Mouse (Mus musculus): Measurements from ENCODE around the gene Il24. TPM values are rescaled to one million over a fixed set of nuclear protein-coding genes. Genes with fewer than 3 reads are reported as not detected.

Il24 gene
- polyA plus RNA-seq (2017; shearing (Covaris generic)): not detected

DNA sequence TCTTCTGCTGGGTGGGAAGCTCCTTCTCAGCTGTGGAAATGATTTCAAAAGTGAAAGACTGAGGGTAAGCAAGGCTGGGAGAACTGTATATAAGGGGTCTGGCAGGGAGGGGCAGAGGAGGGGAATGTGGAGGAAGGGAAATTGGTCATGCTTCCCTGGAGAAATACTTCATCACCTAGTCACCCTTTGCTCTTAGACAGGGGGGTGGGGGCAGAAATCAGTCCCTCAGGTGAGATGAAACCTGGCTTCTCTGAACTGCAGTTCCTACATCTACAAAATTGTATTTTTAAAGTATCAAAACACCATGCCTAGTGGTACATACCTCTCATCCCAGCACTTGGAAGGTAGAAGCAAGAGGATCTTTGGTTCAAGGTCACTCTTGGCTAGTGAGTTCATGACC, at the start of gene Il24:
TSS of gene Il24 (minus strand) at position 101 of the 400 bp plus-strand sequence.

DNA sequence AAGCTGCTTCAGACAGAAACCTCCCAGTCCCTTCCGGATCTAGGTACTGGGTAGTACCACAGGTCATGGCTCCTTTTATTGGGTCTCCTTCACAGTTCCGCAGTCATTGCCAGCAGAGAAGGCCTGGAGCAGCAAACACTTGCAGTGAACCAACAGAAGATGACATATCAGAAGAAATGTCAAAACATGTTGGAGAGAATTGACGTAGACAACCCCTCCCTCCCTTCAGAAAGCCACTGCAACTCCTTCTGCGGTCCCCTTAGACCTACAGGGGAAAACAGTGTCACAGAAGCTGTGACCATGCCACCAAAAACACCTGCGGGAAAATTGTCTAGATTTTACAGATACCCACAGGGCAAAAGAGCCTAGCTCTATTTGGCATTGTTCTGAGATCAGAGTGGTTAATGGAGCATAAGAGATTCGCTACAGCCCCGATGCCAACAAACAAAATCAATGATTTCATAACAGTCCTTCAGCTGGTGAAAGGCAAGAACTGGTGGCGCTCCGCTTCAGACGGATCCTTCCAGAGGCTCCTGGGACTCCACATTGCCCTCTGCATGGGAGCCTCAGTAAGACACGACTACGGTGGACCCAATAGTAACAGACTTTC, 24.3 kb upstream of the Il24 start, which contains the start of gene Il20:
TSS of gene Il20 (minus strand) at position 51 of the 610 bp plus-strand sequence.

GRCm38 (mm10) chr1:130865541-130866221, 21.6 kb downstream of the Il24 start, which contains the start of gene Fcmr:
TSS of gene Fcmr (plus strand) at chr1:130865669.

Other genes starting within 250 kb of the Il24 start
- under 1 TPM in 1 of 2 experiments, not detected in 1; 0.34 TPM for gene C4bp, start 225.8 kb downstream of the Il24 start, polyA plus RNA-seq (2017; shearing (Covaris generic))
- gene Gm29427, start 171.7 kb downstream of the Il24 start, polyA plus RNA-seq (2017; shearing (Covaris generic)): not detected
- gene Yod1, start 170.1 kb downstream of the Il24 start, polyA plus RNA-seq (2017; shearing (Covaris generic)): 1 to 10 TPM; 5.3 to 5.8 TPM
- gene Pfkfb2, start 158.2 kb downstream of the Il24 start, polyA plus RNA-seq (2017; shearing (Covaris generic)): 1 to 10 TPM; 2.3 TPM
- under 1 TPM; 0.51 to 0.92 TPM for gene AA986860, start 155.5 kb downstream of the Il24 start, polyA plus RNA-seq (2017; shearing (Covaris generic))
- not detected for gene Fcamr, start 86.6 kb downstream of the Il24 start, polyA plus RNA-seq (2017; shearing (Covaris generic))
- not detected for gene Pigr, start 60.8 kb downstream of the Il24 start, polyA plus RNA-seq (2017; shearing (Covaris generic))
- gene Fcmr, start 21.8 kb downstream of the Il24 start, polyA plus RNA-seq (2017; shearing (Covaris generic)): 1 to 10 TPM; 4.6 to 6.9 TPM
- under 1 TPM in 1 of 2 experiments, not detected in 1; 0.26 TPM for gene Il20, start 24.0 kb upstream of the Il24 start, polyA plus RNA-seq (2017; shearing (Covaris generic))
- not detected for gene Il19, start 52.7 kb upstream of the Il24 start, polyA plus RNA-seq (2017; shearing (Covaris generic))
- 10 to 100 TPM; 23.4 to 30.3 TPM for gene Il10, start 132.4 kb upstream of the Il24 start, polyA plus RNA-seq (2017; shearing (Covaris generic))
- gene Mapkapk2, start 210.4 kb upstream of the Il24 start, polyA plus RNA-seq (2017; shearing (Covaris generic)): 100 to 1,000 TPM; 136 to 153 TPM

Data from activated CD4-positive, CD25-positive, alpha-beta regulatory T cell (primary cell).